Mouse (Mus musculus): ENCODE results near the gene Crim1. TPM values are rescaled to one million over a fixed set of nuclear protein-coding genes. Genes with fewer than 3 reads are reported as not detected.

The Crim1 gene
- polyA plus RNA-seq, 1 experiment from 2014 or later: 5.4 TPM

- no peaks in the 10 kb centered on the region for H3K27me3 ChIP-seq
- no peak overlapping the region for H3K4me2 ChIP-seq (replicated peaks)
- H3K4me1 ChIP-seq (replicated peaks): peaks cover 13% of the 10 kb centered on the region
- no peak overlapping the region for H3K4me3 ChIP-seq (replicated peaks)
- no peak overlapping the region for H3K9ac ChIP-seq (replicated peaks)
- no peak overlapping the region for H3K27ac ChIP-seq
- no peak for ATAC-seq
- 87% methylated on average over 8 of the region's 8 CpGs for WGBS
- no peaks in the 10 kb centered on the region for H3K9me3 ChIP-seq
- H3K36me3 ChIP-seq: no peaks in the 10 kb centered on the region
Observed at GRCm38 (mm10) chr17:78256534-78256933, 56.5 kb downstream of the Crim1 start.

DNA sequence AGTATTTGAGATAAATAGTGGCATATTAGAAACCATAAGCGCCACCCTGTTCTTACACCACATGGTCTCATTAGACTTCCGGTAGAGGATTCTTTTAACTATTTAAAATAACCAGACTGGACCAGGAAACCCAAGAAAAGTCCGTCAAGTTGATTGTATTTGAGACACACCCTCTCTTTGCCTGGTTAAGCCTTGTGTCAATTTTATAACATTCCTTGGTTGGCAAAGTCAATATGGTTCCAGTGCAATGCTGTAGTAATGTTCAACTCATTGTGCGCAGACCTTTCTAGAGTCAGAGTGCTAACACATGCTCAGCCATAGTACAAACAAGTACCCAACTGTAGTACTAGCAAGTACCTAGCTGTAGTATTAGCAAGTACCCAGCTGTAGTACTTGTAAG, 61.6 kb downstream of the Crim1 start:
- Histone ChIP-seq H3K9me3 (no peaks in the 10 kb centered on the region), H3K27me3 (no peaks in the 10 kb centered on the region), H3K27ac (no peak overlapping the region), H3K4me2 (replicated peaks) (no peak overlapping the region), H3K4me1 (replicated peaks) (peaks cover 13% of the 10 kb centered on the region; the same call in 1 of the 2 replicates), H3K4me3 (replicated peaks) (no peak overlapping the region), H3K9ac (replicated peaks) (no peak overlapping the region), H3K36me3 (no peaks in the 10 kb centered on the region)
- ATAC-seq: no peak
- WGBS: 90% methylated on average over 4 of the region's 4 CpGs

GRCm38 (mm10) chr17:78264116-78264515, 64.1 kb downstream of the Crim1 start:
- Histone ChIP-seq H3K36me3 (no peaks in the 10 kb centered on the region), H3K9ac (replicated peaks) (no peak overlapping the region), H3K4me1 (replicated peaks) (peaks cover 10% of the 10 kb centered on the region; the same call in 1 of the 2 replicates), H3K4me2 (replicated peaks) (no peak overlapping the region), H3K4me3 (replicated peaks) (no peak overlapping the region), H3K27me3 (no peaks in the 10 kb centered on the region), H3K9me3 (no peaks in the 10 kb centered on the region), H3K27ac (no peak overlapping the region)
- peak; percentile 59; the same call in 1 of the 2 replicates for ATAC-seq
- WGBS: 67% methylated on average over 11 of the region's 11 CpGs

- no peak for ATAC-seq
- Histone ChIP-seq H3K9me3 (no peaks in the 10 kb centered on the region), H3K27ac (no peak overlapping the region), H3K9ac (replicated peaks) (no peak overlapping the region), H3K4me1 (replicated peaks) (peaks cover 10% of the 10 kb centered on the region; the same call in 1 of the 2 replicates), H3K36me3 (no peaks in the 10 kb centered on the region), H3K4me3 (replicated peaks) (no peak overlapping the region), H3K27me3 (no peaks in the 10 kb centered on the region), H3K4me2 (replicated peaks) (no peak overlapping the region)
- 73% methylated on average over 7 of the region's 7 CpGs for WGBS
Observed at GRCm38 (mm10) chr17:78265135-78265534, 65.1 kb downstream of the Crim1 start.

DNA sequence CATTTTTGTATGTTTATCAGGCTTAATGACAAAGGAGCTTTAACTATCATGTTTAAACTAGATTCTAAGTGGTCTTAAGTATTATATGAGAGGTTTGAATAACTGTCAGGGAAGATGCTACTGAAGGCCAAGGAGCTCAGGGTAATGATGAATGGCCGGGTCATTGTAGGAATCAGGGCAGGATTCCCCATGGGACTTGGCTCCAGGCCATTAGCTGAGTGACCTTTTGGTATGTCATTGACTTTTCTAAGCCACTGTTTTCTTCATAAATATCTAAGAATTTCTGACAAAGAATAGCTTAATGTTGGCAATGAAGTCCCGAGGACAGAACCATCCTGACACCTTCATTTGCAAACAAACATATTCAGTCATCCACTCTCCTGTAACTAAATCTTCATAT, 66.2 kb downstream of the Crim1 start:
- no peak for ATAC-seq
- H3K4me3 ChIP-seq (replicated peaks): no peak overlapping the region
- no peaks in the 10 kb centered on the region for H3K27me3 ChIP-seq
- no peak overlapping the region for H3K27ac ChIP-seq
- peaks cover 10% of the 10 kb centered on the region; the same call in 1 of the 2 replicates for H3K4me1 ChIP-seq (replicated peaks)
- no peaks in the 10 kb centered on the region for H3K36me3 ChIP-seq
- 81% methylated on average over 2 of the region's 2 CpGs for WGBS
- H3K9me3 ChIP-seq: no peaks in the 10 kb centered on the region
- H3K4me2 ChIP-seq (replicated peaks): no peak overlapping the region
- H3K9ac ChIP-seq (replicated peaks): no peak overlapping the region

DNA sequence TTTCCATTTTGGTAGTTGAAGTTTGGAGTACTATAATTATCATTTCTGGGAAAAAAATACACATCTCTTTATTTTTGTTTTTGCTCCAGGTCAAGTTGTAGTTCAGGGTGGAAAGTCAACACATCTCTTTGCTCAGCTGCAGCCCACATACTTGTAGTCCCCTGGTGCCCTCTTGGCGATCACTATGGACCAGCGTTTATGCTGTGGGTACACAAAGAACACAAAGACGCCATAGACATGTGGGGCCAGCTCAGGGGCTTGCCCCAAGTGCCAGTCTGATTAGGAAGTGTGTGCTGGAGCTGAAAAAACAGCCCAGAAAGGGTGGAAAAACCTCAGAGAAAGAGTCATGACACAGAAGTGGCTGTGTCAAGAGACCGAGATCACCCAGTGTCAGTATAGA, 68.5 kb downstream of the Crim1 start:
- Histone ChIP-seq H3K27ac (no peak overlapping the region), H3K9me3 (no peaks in the 10 kb centered on the region), H3K4me3 (replicated peaks) (no peak overlapping the region), H3K36me3 (no peaks in the 10 kb centered on the region), H3K4me2 (replicated peaks) (no peak overlapping the region), H3K9ac (replicated peaks) (no peak overlapping the region), H3K4me1 (replicated peaks) (peaks cover 31% of the 10 kb centered on the region), H3K27me3 (no peaks in the 10 kb centered on the region)
- ATAC-seq: no peak
- WGBS: 73% methylated on average over 4 of the region's 4 CpGs

- Histone ChIP-seq H3K36me3 (no peaks in the 10 kb centered on the region), H3K4me3 (replicated peaks) (no peak overlapping the region), H3K27me3 (no peaks in the 10 kb centered on the region), H3K27ac (no peak overlapping the region), H3K9ac (replicated peaks) (no peak overlapping the region), H3K4me2 (replicated peaks) (no peak overlapping the region), H3K4me1 (replicated peaks) (peaks cover 31% of the 10 kb centered on the region), H3K9me3 (no peaks in the 10 kb centered on the region)
- no peak for ATAC-seq
- WGBS: 98% methylated on average over 8 of the region's 8 CpGs
Observed at GRCm38 (mm10) chr17:78269311-78269710, 69.3 kb downstream of the Crim1 start.

DNA sequence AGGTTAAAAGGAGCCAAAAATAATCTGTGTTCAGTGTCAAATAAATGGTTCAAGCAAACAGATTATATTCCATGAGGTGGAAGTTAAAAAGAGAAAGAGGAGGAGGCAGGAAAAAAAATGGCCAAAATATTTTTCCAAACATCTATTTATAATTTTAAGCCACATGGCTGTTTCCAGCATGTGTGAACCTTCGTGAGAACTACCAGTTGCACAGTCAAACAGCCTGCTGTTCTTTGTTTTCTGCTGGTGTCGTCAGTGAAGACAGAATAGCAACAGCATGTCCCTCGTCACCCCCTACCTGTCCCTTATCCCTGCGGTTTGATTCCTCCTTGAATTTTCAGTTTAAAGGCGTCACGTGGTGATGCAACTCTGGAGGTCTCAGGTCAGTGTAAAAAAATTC, 70.0 kb downstream of the Crim1 start:
- H3K4me1 ChIP-seq (replicated peaks): peaks cover 33% of the 10 kb centered on the region
- H3K27ac ChIP-seq: no peak overlapping the region
- 85% methylated on average over 6 of the region's 6 CpGs for WGBS
- H3K9me3 ChIP-seq: no peaks in the 10 kb centered on the region
- ATAC-seq: no peak
- no peaks in the 10 kb centered on the region for H3K36me3 ChIP-seq
- H3K9ac ChIP-seq (replicated peaks): no peak overlapping the region
- no peaks in the 10 kb centered on the region for H3K27me3 ChIP-seq
- H3K4me2 ChIP-seq (replicated peaks): no peak overlapping the region
- H3K4me3 ChIP-seq (replicated peaks): no peak overlapping the region

GRCm38 (mm10) chr17:78271731-78272130, 71.7 kb downstream of the Crim1 start:
- Histone ChIP-seq H3K9ac (replicated peaks) (no peak overlapping the region), H3K27me3 (no peaks in the 10 kb centered on the region), H3K9me3 (no peaks in the 10 kb centered on the region), H3K36me3 (no peaks in the 10 kb centered on the region), H3K4me1 (replicated peaks) (peaks cover 44% of the 10 kb centered on the region), H3K27ac (no peak overlapping the region), H3K4me3 (replicated peaks) (no peak overlapping the region), H3K4me2 (replicated peaks) (no peak overlapping the region)
- no peak for ATAC-seq
- 82% methylated on average over 8 of the region's 8 CpGs for WGBS

DNA sequence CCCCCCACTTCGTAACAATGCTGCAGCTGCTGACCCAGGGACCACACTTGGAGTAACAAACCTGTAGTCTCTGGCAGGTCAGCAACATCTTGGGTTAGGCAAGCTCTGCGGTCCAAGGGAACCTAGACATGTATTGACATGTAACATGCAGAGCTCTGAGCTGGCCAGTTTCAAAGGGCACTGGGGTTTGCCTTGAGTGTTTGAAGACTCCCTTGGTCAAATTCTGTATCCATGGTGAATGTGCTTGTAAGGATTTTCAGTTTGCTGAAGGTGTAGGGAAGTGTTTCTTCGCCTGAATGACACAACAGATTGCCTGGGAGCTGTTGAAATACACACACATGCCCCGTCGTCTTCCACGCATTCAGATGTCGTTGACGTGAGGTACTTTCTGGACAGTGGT, 72.1 kb downstream of the Crim1 start:
- ATAC-seq: no peak
- no peaks in the 10 kb centered on the region for H3K9me3 ChIP-seq
- no peaks in the 10 kb centered on the region for H3K27me3 ChIP-seq
- WGBS: 76% methylated on average over 8 of the region's 8 CpGs
- H3K4me2 ChIP-seq (replicated peaks): no peak overlapping the region
- peaks cover 44% of the 10 kb centered on the region for H3K4me1 ChIP-seq (replicated peaks)
- no peak overlapping the region for H3K4me3 ChIP-seq (replicated peaks)
- H3K36me3 ChIP-seq: no peaks in the 10 kb centered on the region
- no peak overlapping the region for H3K27ac ChIP-seq
- H3K9ac ChIP-seq (replicated peaks): no peak overlapping the region

GRCm38 (mm10) chr17:78272713-78273483, 72.8 kb downstream of the Crim1 start:
- ATAC-seq: no peak; the same call in 1 of the 2 replicates
- H3K4me2 ChIP-seq (replicated peaks): no peak overlapping the region
- no peak overlapping the region for H3K27ac ChIP-seq
- no peak overlapping the region for H3K9ac ChIP-seq (replicated peaks)
- no peaks in the 10 kb centered on the region for H3K27me3 ChIP-seq
- H3K4me1 ChIP-seq (replicated peaks): peaks cover 44% of the 10 kb centered on the region
- H3K9me3 ChIP-seq: no peaks in the 10 kb centered on the region
- H3K4me3 ChIP-seq (replicated peaks): no peak overlapping the region
- 64% methylated on average over 8 of the region's 8 CpGs for WGBS
- H3K36me3 ChIP-seq: no peaks in the 10 kb centered on the region

DNA sequence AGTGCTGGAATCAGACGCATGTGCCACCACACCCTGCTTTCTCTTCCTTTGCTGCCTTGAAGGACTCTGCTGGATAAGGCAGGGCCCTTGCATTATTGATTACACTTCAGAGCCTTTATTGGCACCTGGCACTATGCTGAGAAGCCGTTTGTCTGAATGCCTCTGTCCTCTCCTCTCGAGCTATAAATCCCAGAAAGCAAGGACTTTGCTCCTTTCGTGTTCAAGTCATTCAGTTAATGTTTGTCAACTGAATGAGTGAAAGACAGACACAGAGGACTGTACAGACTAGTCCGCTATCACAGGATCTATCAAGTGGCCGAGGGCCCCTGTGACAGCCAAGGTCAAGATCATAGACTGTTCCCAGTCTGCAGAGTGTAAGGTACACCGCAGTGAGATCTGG, 73.8 kb downstream of the Crim1 start:
- Histone ChIP-seq H3K4me3 (replicated peaks) (no peak overlapping the region), H3K9me3 (no peaks in the 10 kb centered on the region), H3K36me3 (no peaks in the 10 kb centered on the region), H3K4me2 (replicated peaks) (no peak overlapping the region), H3K27me3 (no peaks in the 10 kb centered on the region), H3K27ac (no peak overlapping the region), H3K9ac (replicated peaks) (no peak overlapping the region), H3K4me1 (replicated peaks) (peaks cover 44% of the 10 kb centered on the region)
- WGBS: 78% methylated on average over 7 of the region's 7 CpGs
- no peak for ATAC-seq

All from midbrain, embryonic 13.5 days (tissue).